Mouse (Mus musculus): Measurements from ENCODE around the gene 6330409D20Rik. TPM values are rescaled to one million over a fixed set of nuclear protein-coding genes. Genes with fewer than 3 reads are reported as not detected.

6330409D20Rik gene
- polyA plus RNA-seq, 2 experiments from 2014 or later: 0.99 TPM; not detected in 1

DNA sequence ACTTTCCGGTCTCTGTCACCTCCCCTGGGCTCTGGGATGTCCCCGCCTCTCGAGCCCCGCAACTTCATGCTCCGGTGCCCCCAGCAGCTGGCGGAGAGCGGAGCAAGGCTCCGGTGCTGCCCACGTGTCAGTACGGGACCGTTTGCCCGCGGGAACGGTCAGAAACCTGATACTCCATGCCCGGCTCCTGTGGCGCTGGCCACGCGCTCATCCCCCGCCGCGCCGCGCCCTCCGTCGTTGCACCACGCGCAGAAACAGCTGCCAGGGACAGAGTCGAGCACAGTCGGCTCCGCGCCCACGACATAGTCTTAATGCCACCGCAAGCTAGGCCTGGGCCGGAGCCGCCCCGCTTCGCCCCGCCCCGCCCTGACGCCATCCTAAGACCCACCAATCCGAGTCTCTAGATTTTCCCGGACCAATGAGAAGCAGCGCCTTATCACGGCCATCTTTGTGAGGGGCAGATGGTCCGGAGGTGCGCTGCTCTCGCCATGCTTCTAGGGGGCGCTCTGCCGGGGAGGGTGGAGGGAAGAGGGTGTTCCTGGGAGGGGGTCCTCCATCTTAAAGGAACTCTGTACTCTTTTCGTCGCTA, 46.9 kb downstream of the 6330409D20Rik start:
- peak; percentile 97 for ATAC-seq

DNA sequence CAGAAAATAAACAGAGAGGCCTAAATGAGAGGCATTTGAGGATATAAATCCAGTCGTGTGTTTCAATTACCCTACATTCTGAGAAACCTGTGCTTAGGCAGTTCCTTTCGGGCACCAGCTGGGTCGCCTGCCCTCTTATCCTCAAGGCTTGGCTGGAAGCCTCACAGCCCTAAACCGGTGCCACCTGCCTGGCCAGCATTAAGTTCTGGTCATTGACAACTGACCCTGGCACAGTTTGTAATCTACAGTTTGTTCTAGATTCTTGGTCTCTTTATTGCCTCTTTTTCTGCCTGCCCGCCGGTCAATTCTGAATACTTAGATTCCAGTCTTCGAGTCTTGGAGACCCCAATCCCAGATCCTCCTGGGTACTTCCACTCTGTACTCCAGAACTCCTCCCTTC, 47.5 kb downstream of the 6330409D20Rik start:
- no peak for ATAC-seq

DNA sequence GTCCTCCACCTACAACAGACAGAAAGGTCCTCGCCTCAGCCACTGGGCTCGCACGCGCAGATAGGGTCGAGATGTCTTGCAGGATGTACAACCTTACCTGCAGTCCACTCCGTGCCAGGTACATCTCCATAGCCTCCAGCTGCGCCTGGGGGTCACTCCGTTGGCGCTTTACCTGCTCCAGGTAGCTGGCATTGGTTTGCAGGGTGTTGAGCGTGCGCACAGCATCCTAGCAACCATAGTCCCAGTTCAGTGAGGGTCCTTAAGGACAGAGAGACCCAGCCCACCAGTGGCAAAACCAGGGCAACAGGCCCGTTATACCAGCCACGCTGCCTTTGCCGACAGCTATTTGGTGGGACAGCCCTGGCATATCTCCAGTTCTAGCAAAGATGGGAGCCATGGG, 48.3 kb downstream of the 6330409D20Rik start:
- ATAC-seq: no peak

DNA sequence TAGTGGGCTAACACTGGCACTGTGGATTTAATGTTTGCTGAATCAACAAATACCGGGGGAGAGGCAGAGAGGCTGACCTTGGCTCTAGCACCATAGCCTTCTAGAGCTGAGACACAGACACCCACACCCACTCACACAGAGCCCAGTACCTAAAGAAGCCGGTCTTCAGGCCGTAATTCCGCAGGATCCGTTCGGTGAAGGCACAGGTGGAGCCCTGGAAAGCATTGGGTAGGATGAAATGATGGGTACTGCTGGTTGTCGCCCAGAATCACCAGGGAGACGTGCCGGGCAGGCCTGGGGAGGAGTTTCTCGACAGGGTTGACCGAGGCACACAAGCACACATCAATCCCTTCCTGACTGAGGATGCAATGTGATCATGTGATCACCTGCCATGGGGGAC, 49.8 kb downstream of the 6330409D20Rik start:
- ATAC-seq: no peak

DNA sequence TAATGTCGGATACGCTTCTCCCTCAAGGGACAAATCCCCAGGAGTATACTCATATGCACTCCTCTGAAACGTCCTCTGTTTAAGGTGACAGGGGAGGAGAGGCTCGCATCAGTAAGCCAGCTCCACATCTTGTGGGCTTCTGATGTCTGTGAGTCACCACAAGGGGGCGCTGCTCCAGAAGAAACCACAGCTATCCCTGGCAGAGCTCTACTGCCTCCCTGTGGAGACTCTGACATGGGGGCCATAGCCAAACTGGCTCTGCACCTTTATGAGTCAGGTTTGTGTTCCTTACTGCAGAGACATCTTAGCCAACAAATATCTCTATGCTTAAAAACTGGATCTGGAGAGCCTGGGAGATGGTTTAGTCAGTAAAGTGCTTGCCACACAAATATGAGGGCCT, 51.4 kb downstream of the 6330409D20Rik start:
- ATAC-seq: peak; percentile 57

DNA sequence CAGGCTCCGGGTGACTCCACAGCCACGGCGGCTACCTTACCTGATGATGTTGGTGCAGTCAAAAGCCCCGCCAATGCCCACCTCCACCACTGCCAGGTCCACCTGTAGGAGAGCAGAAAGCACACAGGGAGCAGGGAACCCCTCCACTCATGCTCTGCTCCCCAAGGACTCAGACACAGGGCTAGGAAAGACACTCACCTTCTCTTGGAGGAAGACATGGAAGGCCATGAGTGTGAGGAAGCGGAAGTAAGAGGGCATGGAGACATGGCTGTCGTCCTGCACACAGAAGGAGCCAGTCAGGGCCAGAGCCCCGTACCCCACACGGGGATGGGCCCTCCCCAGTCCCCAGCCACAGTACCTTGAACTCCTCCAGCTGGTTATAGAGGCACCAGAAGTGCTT, 53.3 kb downstream of the 6330409D20Rik start:
- no peak for ATAC-seq

DNA sequence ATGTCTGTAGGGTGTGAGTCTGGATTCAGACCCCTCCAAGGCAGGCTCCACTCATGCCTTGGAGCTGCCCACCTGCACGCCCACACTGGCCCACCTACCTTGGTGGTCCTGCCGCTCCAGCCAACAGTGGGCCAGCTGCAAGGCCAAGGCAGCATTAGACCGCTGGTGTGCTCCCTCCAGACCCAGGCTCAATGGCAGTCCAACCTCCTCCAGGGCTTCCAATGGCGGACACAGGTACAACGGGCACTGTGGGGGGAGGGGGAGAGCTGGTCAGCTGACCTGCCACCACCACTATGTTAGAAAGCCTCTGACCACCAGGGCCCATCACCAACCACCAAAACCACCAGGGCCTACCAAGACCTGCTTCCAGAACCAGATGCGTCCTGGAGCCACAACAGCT, 54.2 kb downstream of the 6330409D20Rik start:
- ATAC-seq: no peak

DNA sequence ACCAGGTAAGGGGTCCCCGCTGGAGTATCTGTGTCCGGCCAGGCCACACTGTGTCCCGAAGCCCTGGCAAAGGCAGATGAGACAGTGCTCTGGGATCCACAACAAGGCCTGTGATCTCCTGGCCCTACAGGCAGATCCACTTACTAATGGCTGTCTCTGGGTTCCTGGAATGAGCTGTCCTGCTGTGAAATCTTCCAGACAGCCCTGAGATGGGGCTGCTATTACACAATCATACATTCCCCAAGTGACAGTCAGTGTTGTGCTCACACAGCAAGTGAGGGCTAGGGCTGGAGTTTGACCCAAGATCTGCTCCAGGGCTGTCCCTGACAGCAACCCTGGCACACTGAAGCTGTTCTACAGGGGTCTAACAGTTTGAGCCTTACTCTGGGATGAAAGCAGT, 55.0 kb downstream of the 6330409D20Rik start:
- no peak for ATAC-seq

DNA sequence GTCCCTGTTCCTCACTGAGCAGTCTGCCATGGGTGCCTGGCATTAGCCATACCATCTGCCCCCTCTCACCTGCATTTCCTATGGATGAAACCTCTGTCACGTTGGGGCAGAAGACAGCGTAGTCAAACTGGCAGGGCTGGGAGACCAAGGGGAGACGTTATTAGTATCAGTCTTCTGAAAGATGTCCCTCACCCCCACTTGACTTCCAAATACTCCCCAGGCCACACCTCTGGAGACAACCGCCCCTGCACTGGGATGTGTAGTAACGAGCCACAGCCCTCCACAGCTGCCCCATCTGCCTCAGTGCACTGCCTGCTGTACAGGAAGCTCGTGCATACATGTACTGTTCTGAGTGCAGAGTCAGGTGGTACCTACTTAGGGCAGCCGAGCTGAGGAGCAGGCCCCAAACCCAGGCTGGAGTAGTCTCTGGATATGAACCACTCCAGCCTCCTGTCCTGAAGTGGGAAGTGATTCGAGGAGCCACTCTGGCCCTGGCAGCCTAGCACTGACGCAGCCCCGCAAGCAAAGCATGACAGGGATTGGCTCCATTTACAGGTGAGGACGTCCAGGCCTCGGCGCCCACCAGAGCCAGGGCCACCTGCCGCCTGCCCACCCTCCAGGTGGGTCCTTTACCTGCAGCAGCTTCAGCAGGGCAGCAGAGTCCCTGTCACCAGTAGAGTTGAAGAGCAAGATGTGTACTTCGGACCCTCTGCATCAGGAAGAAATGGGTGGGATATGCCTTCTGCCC, 56.0 kb downstream of the 6330409D20Rik start:
- no peak for ATAC-seq

DNA sequence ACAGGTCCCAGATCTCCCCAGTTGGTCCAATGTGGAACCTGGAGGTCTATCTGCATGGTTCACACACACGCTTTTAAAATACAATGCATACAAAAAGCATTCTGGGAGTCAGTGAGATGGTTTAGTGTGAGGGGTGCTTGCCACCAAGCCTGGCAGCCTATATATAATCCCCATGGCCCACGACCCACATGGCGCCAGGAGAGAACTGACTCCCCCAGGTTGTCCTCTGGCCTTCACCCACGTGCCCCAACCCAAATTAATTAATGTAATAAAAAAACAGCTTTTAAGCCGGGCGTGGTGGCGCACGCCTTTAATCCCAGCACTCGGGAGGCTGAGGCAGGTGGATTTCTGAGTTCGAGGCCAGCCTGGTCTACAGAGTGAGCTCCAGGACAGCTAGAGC, 57.1 kb downstream of the 6330409D20Rik start:
- ATAC-seq: no peak

DNA sequence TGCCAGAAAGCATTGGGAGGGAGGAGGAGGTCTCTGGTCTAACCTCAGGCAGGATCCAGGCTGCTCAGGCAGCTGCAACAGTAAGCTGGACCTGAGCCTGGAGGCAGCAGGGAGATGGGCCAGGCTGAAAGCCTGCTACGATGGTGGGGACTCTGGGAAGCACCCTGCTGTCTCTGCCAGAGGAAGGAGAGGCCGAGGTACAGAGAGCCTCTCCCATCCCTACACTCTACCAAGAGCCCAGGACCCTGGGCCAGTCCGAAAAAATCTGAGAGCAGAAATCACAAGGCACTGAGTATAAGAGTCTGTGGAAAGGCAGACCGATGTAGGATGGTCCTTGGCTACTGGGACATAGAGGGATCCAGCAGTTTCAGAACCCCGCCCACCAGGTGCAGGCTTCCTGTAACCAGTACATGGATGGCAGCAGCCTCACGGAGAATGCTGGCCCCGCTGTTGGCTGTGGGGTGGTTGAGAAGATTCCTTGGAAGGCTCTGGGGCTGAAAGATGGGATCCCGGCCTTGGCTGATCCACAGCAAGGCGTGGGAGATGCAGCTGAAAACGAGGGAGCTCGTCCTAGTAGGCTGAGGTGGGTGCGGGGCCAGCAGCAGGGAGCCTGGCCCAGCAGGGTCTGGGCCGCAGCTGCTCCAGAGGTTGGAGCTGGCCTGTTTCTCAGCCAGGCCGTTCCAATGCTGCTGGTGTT, 57.9 kb downstream of the 6330409D20Rik start:
- no peak for ATAC-seq

Other genes starting within 250 kb of the 6330409D20Rik start
- gene Fam102a, start 205.7 kb downstream of the 6330409D20Rik start, polyA plus RNA-seq (2017; shearing (Covaris generic)): 10 to 100 TPM; 40.3 to 47.5 TPM
- 100 to 1,000 TPM; 107 to 124 TPM for gene Dpm2, start 170.2 kb downstream of the 6330409D20Rik start, polyA plus RNA-seq (2017; shearing (Covaris generic))
- gene Pip5kl1, start 166.2 kb downstream of the 6330409D20Rik start, polyA plus RNA-seq (2017; shearing (Covaris generic)): not detected
- not detected for gene 9430097D07Rik, start 165.3 kb downstream of the 6330409D20Rik start, polyA plus RNA-seq (2017; shearing (Covaris generic))
- gene St6galnac4, start 153.9 kb downstream of the 6330409D20Rik start, polyA plus RNA-seq (2017; shearing (Covaris generic)): 10 to 100 TPM; 30.7 to 39.8 TPM
- 1 to 10 TPM; 2.5 to 3.4 TPM for gene St6galnac6, start 141.3 kb downstream of the 6330409D20Rik start, polyA plus RNA-seq (2017; shearing (Covaris generic))
- under 1 TPM; 0.16 to 0.48 TPM for gene Ak1, start 119.3 kb downstream of the 6330409D20Rik start, polyA plus RNA-seq (2017; shearing (Covaris generic))
- gene Eng, start 94.4 kb downstream of the 6330409D20Rik start, polyA plus RNA-seq (2017; shearing (Covaris generic)): not detected
- gene Fpgs, start 36.9 kb downstream of the 6330409D20Rik start, polyA plus RNA-seq (2017; shearing (Covaris generic)): 1 to 10 TPM; 3.8 to 6.2 TPM
- gene Cdk9, start 27.9 kb downstream of the 6330409D20Rik start, polyA plus RNA-seq (2017; shearing (Covaris generic)): 10 to 100 TPM; 26.2 to 26.4 TPM
- gene Sh2d3c, start 20.0 kb downstream of the 6330409D20Rik start, polyA plus RNA-seq (2017; shearing (Covaris generic)): 10 to 100 TPM; 62.2 to 84.6 TPM
- gene Tor2a, start 16.2 kb upstream of the 6330409D20Rik start, polyA plus RNA-seq (2017; shearing (Covaris generic)): 10 to 100 TPM; 58.9 to 62.2 TPM
- gene Ttc16, start 34.6 kb upstream of the 6330409D20Rik start, polyA plus RNA-seq (2017; shearing (Covaris generic)): under 1 TPM; 0.61 to 0.65 TPM
- 1 to 10 TPM; 4.9 to 6.3 TPM for gene Ptrh1, start 34.8 kb upstream of the 6330409D20Rik start, polyA plus RNA-seq (2017; shearing (Covaris generic))
- gene Cfap157, start 43.4 kb upstream of the 6330409D20Rik start, polyA plus RNA-seq (2017; shearing (Covaris generic)): not detected
- gene Stxbp1, start 106.2 kb upstream of the 6330409D20Rik start, polyA plus RNA-seq (2017; shearing (Covaris generic)): 1 to 10 TPM; 2.4 to 2.9 TPM
- 1 to 10 TPM; 1.3 to 2.1 TPM for gene Fam129b, start 135.1 kb upstream of the 6330409D20Rik start, polyA plus RNA-seq (2017; shearing (Covaris generic))
- gene Rpl12, start 220.5 kb upstream of the 6330409D20Rik start, polyA plus RNA-seq (2017; shearing (Covaris generic)): 100 to 1,000 TPM in 1 of 2 experiments, 10 to 100 TPM in 1; 52.9 to 648 TPM
- gene Lrsam1, start 220.6 kb upstream of the 6330409D20Rik start, polyA plus RNA-seq (2017; shearing (Covaris generic)): 1 to 10 TPM; 4.1 to 4.7 TPM
- 1 to 10 TPM; 2.3 to 2.9 TPM for gene Slc2a8, start 241.1 kb upstream of the 6330409D20Rik start, polyA plus RNA-seq (2017; shearing (Covaris generic))